Mouse (Mus musculus): Measurements from ENCODE around the gene Azin2.

GRCm38 (mm10) chr4:128887026-128887425 lies 75.2 kb downstream of the Azin2 start:
- TF ChIP-seq CTCF (IDR thresholded peaks at IDR 0.05; ENCODE audit: extremely low read depth, insufficient read depth, insufficient read length, insufficient replicate concordance) (no peak), POLR2A (IDR thresholded peaks at IDR 0.05; ENCODE audit: low read depth, low read length) (no peak)
